Mouse (Mus musculus) midbrain, embryonic 15.5 days (tissue): ENCODE measurements at regions not wholly inside any gene's neighbourhood (a gene's known extent, or its start where the extent isn't known, plus 50 kb on each side); places are given as distances from the start of the nearest gene placed in this dataset.
A peak's percentile ranks its signal among the peaks of the same experiment; 100 is the strongest.
"Not testable (repeated sequence)": the region's sequence is repeated elsewhere in the genome, so short reads cannot be mapped to it uniquely, and the experiment has no call there.

Source experiments
- ATAC-seq: fragments of 200-750 bp; cut with Nextera tagmentation; replicated peaks from 2 replicates; pipeline ENCODE4 v1.8.0; 2017; ENCODE audit warnings: moderate TSS enrichment
- H3K27ac ChIP-seq: fragments of 300-500 bp; sonication (generic); 2 replicates; pipeline ENCODE4 v1.5.1; 2015; ENCODE audit warnings: mild to moderate bottlenecking, inconsistent platforms
- H3K27me3 ChIP-seq: fragments of 300-500 bp; sonication (generic); replicated peaks from 2 replicates; pipeline ENCODE4 v1.6.1; 2015; ENCODE audit warnings: inconsistent platforms
- H3K36me3 ChIP-seq: fragments of 300-500 bp; sonication (generic); replicated peaks from 2 replicates; pipeline ENCODE4 v1.6.1; 2015; ENCODE audit warnings: inconsistent platforms
- H3K4me1 ChIP-seq: fragments of 300-500 bp; sonication (generic); 2 replicates; pipeline ENCODE4 v1.6.1; 2015; ENCODE audit warnings: inconsistent platforms
- H3K4me2 ChIP-seq: fragments of 300-500 bp; sonication (generic); 2 replicates; pipeline ENCODE4 v1.6.1; 2015; ENCODE audit warnings: inconsistent platforms, mild to moderate bottlenecking, moderate library complexity
- H3K4me3 ChIP-seq: fragments of 300-500 bp; sonication (generic); 2 replicates; pipeline ENCODE4 v1.5.1; 2015; ENCODE audit warnings: mild to moderate bottlenecking, inconsistent platforms
- H3K9ac ChIP-seq: fragments of 300-500 bp; sonication (generic); 2 replicates; pipeline ENCODE4 v1.6.1; 2015; ENCODE audit warnings: mild to moderate bottlenecking, inconsistent platforms
- H3K9me3 ChIP-seq: fragments of 300-500 bp; sonication (generic); 2 replicates; pipeline ENCODE4 v1.6.1; 2016; ENCODE audit warnings: inconsistent platforms
- WGBS: fragments of 180-500 bp; shearing (Covaris S2); methylation state at CpG from one replicate; pipeline ENCODE4 v1.1.7; 2015; ENCODE audit warnings: mixed read lengths; 5-methylcytosine and 5-hydroxymethylcytosine counted together

- Histone ChIP-seq H3K9ac (no peak overlapping the region), H3K4me2 (no peak overlapping the region), H3K9me3 (no peaks in the 10 kb centered on the region; the same call in 1 of the 2 replicates), H3K27me3 (no peaks in the 10 kb centered on the region), H3K4me1 (no peaks in the 10 kb centered on the region), H3K27ac (no peak overlapping the region), H3K4me3 (no peak overlapping the region), H3K36me3 (no peaks in the 10 kb centered on the region)
- no peak for ATAC-seq
- 79% methylated on average over 6 of the region's 6 CpGs for WGBS
These were observed 71.4 kb downstream of the Gm21833 start for GRCm38 (mm10) chr16:82899611-82900010.

- no peak for ATAC-seq
- Histone ChIP-seq H3K4me3 (no peak overlapping the region), H3K4me1 (no peaks in the 10 kb centered on the region), H3K27ac (no peak overlapping the region), H3K9ac (no peak overlapping the region), H3K9me3 (no peaks in the 10 kb centered on the region), H3K36me3 (no peaks in the 10 kb centered on the region), H3K27me3 (no peaks in the 10 kb centered on the region), H3K4me2 (no peak overlapping the region)
- WGBS: 84% methylated on average over 9 of the region's 9 CpGs
These were observed 92.4 kb downstream of the Gm21833 start for GRCm38 (mm10) chr16:82920533-82920932.

GRCm38 (mm10) chr16:82958951-82959350 lies 130.8 kb downstream of the Gm21833 start:
- H3K9ac ChIP-seq, H3K9me3 ChIP-seq, H3K27me3 ChIP-seq, H3K36me3 ChIP-seq, ATAC-seq, H3K4me1 ChIP-seq, H3K27ac ChIP-seq, H3K4me2 ChIP-seq, H3K4me3 ChIP-seq: not testable (repeated sequence)
- WGBS: 82% methylated on average over 3 of the region's 3 CpGs

GRCm38 (mm10) chr16:82991705-82992104 lies 163.5 kb downstream of the Gm21833 start:
- no peak for ATAC-seq
- Histone ChIP-seq H3K27ac (no peak overlapping the region), H3K27me3 (no peaks in the 10 kb centered on the region), H3K9ac (no peak overlapping the region), H3K4me1 (no peaks in the 10 kb centered on the region), H3K36me3 (no peaks in the 10 kb centered on the region), H3K4me3 (no peak overlapping the region), H3K9me3 (no peaks in the 10 kb centered on the region), H3K4me2 (no peak overlapping the region)
- WGBS: 88% methylated on average over 2 of the region's 2 CpGs

GRCm38 (mm10) chr16:82997861-82998260 lies 169.7 kb downstream of the Gm21833 start:
- Histone ChIP-seq H3K9ac (no peak overlapping the region), H3K4me3 (no peak overlapping the region), H3K27me3 (no peaks in the 10 kb centered on the region), H3K9me3 (no peaks in the 10 kb centered on the region), H3K36me3 (no peaks in the 10 kb centered on the region), H3K27ac (no peak overlapping the region), H3K4me1 (no peaks in the 10 kb centered on the region), H3K4me2 (no peak overlapping the region)
- peak; percentile 52; the same call in 1 of the 2 replicates for ATAC-seq
- WGBS: 34% methylated on average over 4 of the region's 4 CpGs

GRCm38 (mm10) chr16:83021311-83021710 lies 193.1 kb downstream of the Gm21833 start:
- no peak overlapping the region for H3K27ac ChIP-seq
- no peaks in the 10 kb centered on the region for H3K36me3 ChIP-seq
- no peak for ATAC-seq
- H3K4me3 ChIP-seq: no peak overlapping the region
- H3K4me2 ChIP-seq: no peak overlapping the region
- no peaks in the 10 kb centered on the region for H3K4me1 ChIP-seq
- WGBS: 95% methylated on average over 1 of the region's 1 CpGs
- no peaks in the 10 kb centered on the region for H3K9me3 ChIP-seq
- no peaks in the 10 kb centered on the region for H3K27me3 ChIP-seq
- no peak overlapping the region for H3K9ac ChIP-seq

- no peak for ATAC-seq
- Histone ChIP-seq H3K4me1 (no peaks in the 10 kb centered on the region), H3K9ac (no peak overlapping the region), H3K27me3 (no peaks in the 10 kb centered on the region), H3K36me3 (no peaks in the 10 kb centered on the region), H3K4me2 (no peak overlapping the region), H3K27ac (no peak overlapping the region), H3K9me3 (no peaks in the 10 kb centered on the region), H3K4me3 (no peak overlapping the region)
These were observed 235.2 kb downstream of the Gm21833 start for GRCm38 (mm10) chr16:83063423-83063822.

- Histone ChIP-seq H3K4me1 (no peaks in the 10 kb centered on the region), H3K4me3 (no peak overlapping the region), H3K4me2 (no peak overlapping the region), H3K27me3 (no peaks in the 10 kb centered on the region), H3K36me3 (no peaks in the 10 kb centered on the region), H3K9me3 (no peaks in the 10 kb centered on the region), H3K27ac (no peak overlapping the region), H3K9ac (no peak overlapping the region)
- 65% methylated on average over 2 of the region's 2 CpGs for WGBS
- no peak for ATAC-seq
These were observed 243.3 kb downstream of the Gm21833 start for GRCm38 (mm10) chr16:83071488-83071887.

- Histone ChIP-seq H3K9ac (no peak overlapping the region), H3K27me3 (no peaks in the 10 kb centered on the region), H3K4me2 (no peak overlapping the region), H3K4me3 (no peak overlapping the region), H3K9me3 (no peaks in the 10 kb centered on the region), H3K4me1 (no peaks in the 10 kb centered on the region), H3K27ac (no peak overlapping the region), H3K36me3 (no peaks in the 10 kb centered on the region)
- ATAC-seq: no peak
- WGBS: 87% methylated on average over 2 of the region's 2 CpGs
These were observed 263.9 kb downstream of the Gm21833 start for GRCm38 (mm10) chr16:83092059-83092458.

GRCm38 (mm10) chr16:83111128-83111527 lies 282.9 kb downstream of the Gm21833 start:
- no peaks in the 10 kb centered on the region for H3K27me3 ChIP-seq
- WGBS: 87% methylated on average over 1 of the region's 1 CpGs
- H3K27ac ChIP-seq: no peak overlapping the region
- H3K4me3 ChIP-seq: no peak overlapping the region
- H3K4me1 ChIP-seq: no peaks in the 10 kb centered on the region
- no peak overlapping the region for H3K9ac ChIP-seq
- no peak overlapping the region for H3K4me2 ChIP-seq
- ATAC-seq: no peak
- no peaks in the 10 kb centered on the region for H3K36me3 ChIP-seq
- H3K9me3 ChIP-seq: no peaks in the 10 kb centered on the region

GRCm38 (mm10) chr16:83131876-83132275 lies 303.7 kb downstream of the Gm21833 start:
- Histone ChIP-seq H3K4me2 (no peak overlapping the region), H3K27ac (no peak overlapping the region), H3K9me3 (no peaks in the 10 kb centered on the region), H3K4me3 (no peak overlapping the region), H3K4me1 (no peaks in the 10 kb centered on the region), H3K9ac (no peak overlapping the region), H3K36me3 (no peaks in the 10 kb centered on the region), H3K27me3 (no peaks in the 10 kb centered on the region)
- no peak for ATAC-seq

- Histone ChIP-seq H3K4me3 (no peak overlapping the region), H3K36me3 (no peaks in the 10 kb centered on the region), H3K9ac (no peak overlapping the region), H3K27ac (no peak overlapping the region), H3K27me3 (no peaks in the 10 kb centered on the region), H3K9me3 (no peaks in the 10 kb centered on the region), H3K4me1 (no peaks in the 10 kb centered on the region), H3K4me2 (no peak overlapping the region)
- WGBS: 88% methylated on average over 1 of the region's 1 CpGs
- no peak for ATAC-seq
These were observed 344.8 kb downstream of the Gm21833 start for GRCm38 (mm10) chr16:83173021-83173420.

GRCm38 (mm10) chr16:83193441-83193953 lies 365.3 kb downstream of the Gm21833 start:
- no peaks in the 10 kb centered on the region for H3K9me3 ChIP-seq
- H3K4me2 ChIP-seq: no peak overlapping the region

GRCm38 (mm10) chr16:83197812-83198211 lies 369.6 kb downstream of the Gm21833 start:
- 82% methylated on average over 3 of the region's 3 CpGs for WGBS

More at GRCm38 (mm10) chr16:83193441-83193953, 365.3 kb downstream of the Gm21833 start:
- ATAC-seq: no peak
- Histone ChIP-seq H3K36me3 (no peaks in the 10 kb centered on the region), H3K27me3 (no peaks in the 10 kb centered on the region), H3K27ac (no peak overlapping the region), H3K4me1 (no peaks in the 10 kb centered on the region), H3K9ac (no peak overlapping the region), H3K4me3 (no peak overlapping the region)

More at GRCm38 (mm10) chr16:83197812-83198211, 369.6 kb downstream of the Gm21833 start:
- Histone ChIP-seq H3K9ac (no peak overlapping the region), H3K4me1 (no peaks in the 10 kb centered on the region), H3K27me3 (no peaks in the 10 kb centered on the region), H3K9me3 (no peaks in the 10 kb centered on the region), H3K4me3 (no peak overlapping the region), H3K27ac (no peak overlapping the region), H3K4me2 (no peak overlapping the region), H3K36me3 (no peaks in the 10 kb centered on the region)
- no peak for ATAC-seq
